Mouse (Mus musculus) megakaryocyte, embryonic 14.5 days (primary cell): ENCODE measurements around the gene Gm20388.

Experiments used
- FLI1 ChIP-seq: IDR thresholded peaks from 2 replicates; pipeline ENCODE4 v1.6.1; 2012; ENCODE audit warnings: low read length, inconsistent platforms, mixed read lengths
- GATA1 ChIP-seq: IDR thresholded peaks from 3 replicates; pipeline ENCODE4 v1.6.1; 2012; ENCODE audit warnings: mixed read lengths, low read length, inconsistent platforms, borderline replicate concordance

DNA sequence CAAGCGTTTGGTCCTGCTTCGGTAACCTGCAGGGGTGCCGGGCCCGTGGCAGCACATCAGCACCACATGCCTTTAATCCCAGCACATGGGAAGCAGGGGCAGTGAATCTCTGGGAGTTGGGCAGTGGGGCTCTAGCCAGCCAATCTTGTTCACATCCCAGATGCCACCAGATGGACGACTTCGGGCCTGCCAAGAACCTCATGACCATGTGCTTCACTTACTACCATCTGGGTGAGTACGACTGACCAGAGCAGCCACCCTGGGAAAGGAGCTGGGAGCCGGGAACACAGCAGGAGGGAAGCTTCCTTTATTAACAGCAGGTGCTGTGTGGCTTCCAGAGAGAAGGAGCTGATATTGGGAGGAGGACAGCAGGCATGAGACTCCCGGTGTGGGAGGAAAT, 240.5 kb downstream of the Gm20388 start:
- no peak for TF ChIP-seq GATA1
- TF ChIP-seq FLI1, result no peak
